In the genomic region with DNA sequence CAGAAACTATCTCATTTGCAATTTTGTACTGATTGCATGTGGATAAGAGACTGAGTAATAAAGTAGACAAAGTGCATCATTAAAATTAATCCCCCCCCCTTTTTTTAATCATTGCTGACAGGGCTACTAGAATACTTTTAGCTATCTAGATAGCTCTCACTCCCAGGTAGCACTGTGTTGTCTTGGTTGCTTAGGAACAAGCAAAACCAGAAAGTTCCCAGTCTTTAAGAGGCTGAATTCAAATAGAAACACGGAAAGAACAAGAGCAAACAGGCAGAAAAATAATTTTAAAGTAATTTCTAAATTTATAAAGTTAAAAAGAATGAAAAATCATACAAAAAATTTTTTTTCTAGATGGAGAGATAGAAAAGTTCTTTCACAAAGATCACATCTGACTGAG, we compare ENCODE assay signal across 32 mouse cellular contexts.
"Had no signal": no experiment of that assay in that cellular context is flagged by ENCODE, and none has a peak within 500 bp of the region (broad histone marks: within the 10 kb centered on the region; RNA-seq: fewer than 3 reads in every experiment).

No protein-coding gene starts in this region.

- H3K4me2 ChIP-seq: limb, embryonic 12.5 days; limb, embryonic 13.5 days; limb, embryonic 15.5 days; liver, embryonic 11.5 days; liver, embryonic 12.5 days; liver, embryonic 13.5 days; liver, embryonic 15.5 days; lung, embryonic 14.5 days; lung, embryonic 15.5 days; midbrain, embryonic 11.5 days; midbrain, embryonic 12.5 days; midbrain, embryonic 13.5 days; midbrain, embryonic 15.5 days; neural tube, embryonic 12.5 days had no signal

- H3K4me1 ChIP-seq: limb, embryonic 10.5 days; limb, embryonic 12.5 days; limb, embryonic 13.5 days; limb, embryonic 15.5 days; liver, embryonic 12.5 days; liver, embryonic 13.5 days; liver, embryonic 15.5 days; lung, embryonic 15.5 days; megakaryocyte, embryonic 14.5 days; midbrain, embryonic 10.5 days; midbrain, embryonic 12.5 days; midbrain, embryonic 13.5 days; midbrain, embryonic 15.5 days; neural tube, embryonic 12.5 days had no signal

- H3K9ac ChIP-seq: limb, embryonic 12.5 days; limb, embryonic 13.5 days; limb, embryonic 15.5 days; liver, embryonic 12.5 days; liver, embryonic 13.5 days; liver, embryonic 14.5 days; liver, embryonic 15.5 days; liver, postnatal 0 days; lung, embryonic 14.5 days; lung, embryonic 15.5 days; midbrain, embryonic 12.5 days; midbrain, embryonic 13.5 days; midbrain, embryonic 15.5 days; neural tube, embryonic 12.5 days had no signal

- H3K4me3 ChIP-seq: left cerebral cortex, adult 2 months; limb, embryonic 10.5 days; limb, embryonic 12.5 days; limb, embryonic 13.5 days; limb, embryonic 15.5 days; liver, embryonic 12.5 days; liver, embryonic 13.5 days; liver, embryonic 15.5 days; lung, embryonic 15.5 days; megakaryocyte, embryonic 14.5 days; midbrain, embryonic 10.5 days; midbrain, embryonic 12.5 days; midbrain, embryonic 13.5 days; midbrain, embryonic 15.5 days; myocyte; neural tube, embryonic 12.5 days had no signal

- DNase-seq: left cerebral cortex, postnatal 4 days; liver; liver, embryonic 13.5 days; liver, postnatal 0 days; lung, adult 18-20 months; lung, adult 2 months; lung, embryonic 14.5 days; lung, postnatal 10 days; lung, postnatal 14 days; lung, postnatal 36 days; lung, postnatal 4 days; midbrain, embryonic 14.5 days had no signal

- H3K36me3 ChIP-seq: limb, embryonic 10.5 days; limb, embryonic 12.5 days; limb, embryonic 13.5 days; limb, embryonic 15.5 days; liver, embryonic 12.5 days; liver, embryonic 13.5 days; liver, embryonic 15.5 days; lung, embryonic 15.5 days; midbrain, embryonic 10.5 days; midbrain, embryonic 12.5 days; midbrain, embryonic 13.5 days; midbrain, embryonic 15.5 days; neural tube, embryonic 12.5 days had no signal

- H3K27me3 ChIP-seq: limb, embryonic 12.5 days; limb, embryonic 13.5 days; limb, embryonic 15.5 days; liver, embryonic 12.5 days; liver, embryonic 13.5 days; liver, embryonic 15.5 days; lung, embryonic 15.5 days; megakaryocyte, embryonic 14.5 days; midbrain, embryonic 12.5 days; midbrain, embryonic 13.5 days; midbrain, embryonic 15.5 days; neural tube, embryonic 12.5 days had no signal

- H3K27ac ChIP-seq: left cerebral cortex, adult 2 months; limb, embryonic 10.5 days; limb, embryonic 12.5 days; limb, embryonic 13.5 days; limb, embryonic 15.5 days; liver, embryonic 12.5 days; liver, embryonic 13.5 days; liver, embryonic 14.5 days; liver, embryonic 15.5 days; lung, embryonic 15.5 days; macrophage; midbrain, embryonic 10.5 days; midbrain, embryonic 12.5 days; midbrain, embryonic 13.5 days; midbrain, embryonic 15.5 days; neural tube, embryonic 12.5 days had no signal

- ATAC-seq: liver, embryonic 12.5 days; liver, postnatal 0 days; midbrain, embryonic 13.5 days; midbrain, embryonic 15.5 days; midbrain, embryonic 16.5 days had no signal

- H3K9me3 ChIP-seq: limb, embryonic 10.5 days; limb, embryonic 12.5 days; limb, embryonic 13.5 days; limb, embryonic 15.5 days; liver, embryonic 12.5 days; liver, embryonic 13.5 days; liver, embryonic 15.5 days; lung, embryonic 15.5 days; midbrain, embryonic 10.5 days; midbrain, embryonic 12.5 days; midbrain, embryonic 13.5 days; midbrain, embryonic 15.5 days; neural tube, embryonic 12.5 days had no signal
